Mouse (Mus musculus): Measurements from ENCODE around the gene Bmp6. TPM values are rescaled to one million over a fixed set of nuclear protein-coding genes. Genes with fewer than 3 reads are reported as not detected.

Bmp6 gene
- total and polyA plus RNA-seq, 2 experiments from 2014 or later, result 2.0 to 19.2 TPM

GRCm38 (mm10) chr13:38548681-38549080 lies 203.8 kb downstream of the Bmp6 start:
- DNase-seq (ENCODE audit: low spot score) (no peak), ATAC-seq (ENCODE audit: insufficient read depth, low read depth) (no peak)
- no peak overlapping the region for H3K9ac ChIP-seq (replicated peaks; ENCODE audit: low read depth, low read length)
- no peak overlapping the region for H3K27ac ChIP-seq (ENCODE audit: low read depth)
- no peaks in the 10 kb centered on the region for H3K27me3 ChIP-seq (ENCODE audit: control insufficient read depth, insufficient read depth, low read length)
- no peaks in the 10 kb centered on the region for H3K36me3 ChIP-seq (replicated peaks; ENCODE audit: control insufficient read depth, insufficient read depth, low read length)
- H3K4me3 ChIP-seq (ENCODE audit: low read depth, low read length), result no peak overlapping the region
- no peaks in the 10 kb centered on the region for H3K9me3 ChIP-seq (replicated peaks; ENCODE audit: control insufficient read depth, low read length)
- no peak overlapping the region for H3K4me2 ChIP-seq (ENCODE audit: low read depth, low read length)
- no peaks in the 10 kb centered on the region; the same call in 1 of the 2 replicates for H3K4me1 ChIP-seq (ENCODE audit: control insufficient read depth, insufficient read depth)
- WGBS, result 73% methylated on average over 5 of the region's 5 CpGs
- TF ChIP-seq CTCF (IDR thresholded peaks at IDR 0.05; ENCODE audit: low read depth) (no peak), EP300 (IDR thresholded peaks at IDR 0.05; ENCODE audit: low read depth) (no peak)

Other genes starting within 250 kb of the Bmp6 start
- 160 and 181 TPM in 2 replicates for gene Dsp, start 193.8 kb upstream of the Bmp6 start, total RNA-seq (2014; rRNA removed; ENCODE audit: low replicate concordance)
- 36.7 and 46.0 TPM in 2 replicates for gene Dsp, start 193.8 kb upstream of the Bmp6 start, polyA plus RNA-seq (2015; fragmentation: Nextera tagmentation; extraction: Ambion mirVana)
- 8.3 and 8.9 TPM in 2 replicates for gene Snrnp48, start 140.2 kb upstream of the Bmp6 start, total RNA-seq (2014; rRNA removed; ENCODE audit: low replicate concordance)
- gene Snrnp48, start 140.2 kb upstream of the Bmp6 start, polyA plus RNA-seq (2015; fragmentation: Nextera tagmentation; extraction: Ambion mirVana), result 15.0 and 18.9 TPM in 2 replicates
- gene Txndc5, start 183.7 kb downstream of the Bmp6 start, total RNA-seq (2014; rRNA removed; ENCODE audit: low replicate concordance), result 111 and 127 TPM in 2 replicates
- gene Txndc5, start 183.7 kb downstream of the Bmp6 start, polyA plus RNA-seq (2015; fragmentation: Nextera tagmentation; extraction: Ambion mirVana), result 78.8 and 80.1 TPM in 2 replicates

Measured in heart, postnatal 0 days (tissue).